7 mouse cellular contexts compared by ENCODE assay signal in the genomic region with DNA sequence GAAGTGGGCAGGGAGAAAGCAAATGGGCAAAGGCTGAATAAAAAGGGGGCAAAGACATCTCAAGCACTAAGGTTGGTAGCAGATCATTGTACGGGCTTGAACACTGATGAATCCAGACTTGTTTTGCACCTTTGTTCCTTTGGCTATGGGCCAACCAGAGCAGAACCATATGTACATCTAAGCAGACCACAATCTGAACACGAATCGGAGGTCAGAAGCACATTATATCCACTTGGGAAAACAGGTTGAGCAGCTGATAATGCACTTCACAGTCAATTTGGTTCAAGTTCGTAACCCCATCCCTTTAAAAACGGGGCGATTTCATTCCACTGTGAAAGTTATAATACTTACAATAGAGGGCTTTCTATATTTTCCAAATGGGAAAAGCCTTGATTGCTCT. TPM values are rescaled to one million over a fixed set of nuclear protein-coding genes. Genes with fewer than 3 reads are reported as not detected.
DNase-seq lines count a peak whose midpoint lies in the region; ATAC-seq lines count a peak whose summit lies in the region.

No protein-coding gene starts in this region.

- peak overlapping the region; percentile 37 for H3K4me3 ChIP-seq in embryonic facial prominence, embryonic 11.5 days (ENCODE audit: low read depth, low read length)
- peak overlapping the region; percentile 94 for H3K4me3 ChIP-seq in hindbrain, embryonic 13.5 days

- no peak overlapping the region for H3K27ac ChIP-seq in embryonic facial prominence, embryonic 11.5 days (replicated peaks; ENCODE audit: low read depth, low read length)
- peak overlapping the region; percentile 30 for H3K27ac ChIP-seq in hindbrain, embryonic 13.5 days

- no peaks in the 10 kb centered on the region for H3K9me3 ChIP-seq in embryonic facial prominence, embryonic 11.5 days (replicated peaks; ENCODE audit: control insufficient read depth, low read length)
- no peaks in the 10 kb centered on the region for H3K9me3 ChIP-seq in hindbrain, embryonic 13.5 days

- peak overlapping the region; percentile 91 for H3K9ac ChIP-seq in embryonic facial prominence, embryonic 11.5 days (replicated peaks; ENCODE audit: low read length)
- peak overlapping the region; percentile 63 for H3K9ac ChIP-seq in hindbrain, embryonic 13.5 days

- H3K36me3 ChIP-seq in embryonic facial prominence, embryonic 11.5 days (replicated peaks; ENCODE audit: control insufficient read depth, insufficient read depth, low read depth, low read length): no peaks in the 10 kb centered on the region
- no peaks in the 10 kb centered on the region for H3K36me3 ChIP-seq in hindbrain, embryonic 13.5 days

- no peaks in the 10 kb centered on the region for H3K27me3 ChIP-seq in embryonic facial prominence, embryonic 11.5 days (ENCODE audit: control insufficient read depth, insufficient read depth, low read length)
- H3K27me3 ChIP-seq in hindbrain, embryonic 13.5 days: no peaks in the 10 kb centered on the region

- no peak for ATAC-seq in embryonic facial prominence, embryonic 11.5 days (replicated peaks; ENCODE audit: insufficient number of reproducible peaks, low FRiP score, low TSS enrichment, low read depth)
- no peak for ATAC-seq in hindbrain, embryonic 13.5 days (ENCODE audit: low FRiP score)

- WGBS in embryonic facial prominence, embryonic 11.5 days: 13% methylated on average over 6 of the region's 6 CpGs
- WGBS in hindbrain, embryonic 13.5 days: 11% methylated on average over 6 of the region's 6 CpGs

- H3K4me2 ChIP-seq in embryonic facial prominence, embryonic 11.5 days (ENCODE audit: low read depth, low read length): peak overlapping the region; percentile 48
- H3K4me2 ChIP-seq in hindbrain, embryonic 13.5 days: peak overlapping the region; percentile 89

- H3K4me1 ChIP-seq in embryonic facial prominence, embryonic 11.5 days (ENCODE audit: control insufficient read depth, insufficient read depth, low read length): 0 out of 2 replicates have a peak, but pooled peaks cover 3% of the 10 kb centered on the region
- H3K4me1 ChIP-seq in hindbrain, embryonic 13.5 days (replicated peaks): peaks cover 20% of the 10 kb centered on the region

- DNase-seq in 3T3-L1 (ENCODE audit: low read depth, low spot score) (peak; percentile 41), liver (peak; percentile 18)
- DNase-seq in CD4-positive helper T cell, adult 2 months (ENCODE audit: low read depth, low spot score): peak; percentile 33
- DNase-seq in embryonic facial prominence, embryonic 11.5 days (ENCODE audit: low spot score): peak; percentile 27
- peak; percentile 52 for DNase-seq in naive thymus-derived CD4-positive, alpha-beta T cell, adult 2 months (ENCODE audit: low read depth)
- no peak for DNase-seq in adrenal gland, postnatal 4 days (ENCODE audit: low spot score in 2 of 2)

RNA-seq across cellular contexts. Expression of a gene that starts 1.0 kb away (rescaled TPM):
- polyA plus RNA-seq in embryonic facial prominence, embryonic 11.5 days (2014; fragmentation: Nextera tagmentation; extraction: Ambion mirVana): 13.3 and 15.7 TPM in 2 replicates
- polyA plus RNA-seq in hindbrain, embryonic 13.5 days (2015; fragmentation: Nextera tagmentation; extraction: Ambion mirVana): 9.1 and 10.1 TPM in 2 replicates
- 10 to 100 TPM; 26.4 to 26.5 TPM for total RNA-seq in adrenal gland, postnatal 4 days (2021)

RNA-seq across cellular contexts. Expression of a gene that starts 7.7 kb away (rescaled TPM):
- 2.8 and 3.4 TPM in 2 replicates for polyA plus RNA-seq in embryonic facial prominence, embryonic 11.5 days (2014; fragmentation: Nextera tagmentation; extraction: Ambion mirVana)
- polyA plus RNA-seq in hindbrain, embryonic 13.5 days (2015; fragmentation: Nextera tagmentation; extraction: Ambion mirVana): 7.1 and 7.4 TPM in 2 replicates
- total RNA-seq in adrenal gland, postnatal 4 days (2021): 10 to 100 TPM in 1 of 2 experiments, 1 to 10 TPM in 1; 9.2 to 11.3 TPM

RNA-seq across cellular contexts. Expression of a gene that starts 55.1 kb away (rescaled TPM):
- 81.0 and 82.7 TPM in 2 replicates for polyA plus RNA-seq in embryonic facial prominence, embryonic 11.5 days (2014; fragmentation: Nextera tagmentation; extraction: Ambion mirVana)
- polyA plus RNA-seq in hindbrain, embryonic 13.5 days (2015; fragmentation: Nextera tagmentation; extraction: Ambion mirVana): 98.1 and 101 TPM in 2 replicates
- total RNA-seq in adrenal gland, postnatal 4 days (2021): 10 to 100 TPM; 72.0 to 75.8 TPM

Comparison
In these comparisons a context has a peak if more than half of its experiments do, and no peak if none do; other contexts are left out.
1. DNase-seq: peak in 3T3-L1 (single experiment), CD4-positive helper T cell, adult 2 months (single experiment), embryonic facial prominence, embryonic 11.5 days (single experiment), liver (single experiment) and naive thymus-derived CD4-positive, alpha-beta T cell, adult 2 months (single experiment); none in adrenal gland, postnatal 4 days (0 of 2).